Mouse (Mus musculus): ENCODE measurements at regions not wholly inside any gene's neighbourhood (a gene's known extent, or its start where the extent isn't known, plus 50 kb on each side); places are given as distances from the start of the nearest gene placed in this dataset.

DNA sequence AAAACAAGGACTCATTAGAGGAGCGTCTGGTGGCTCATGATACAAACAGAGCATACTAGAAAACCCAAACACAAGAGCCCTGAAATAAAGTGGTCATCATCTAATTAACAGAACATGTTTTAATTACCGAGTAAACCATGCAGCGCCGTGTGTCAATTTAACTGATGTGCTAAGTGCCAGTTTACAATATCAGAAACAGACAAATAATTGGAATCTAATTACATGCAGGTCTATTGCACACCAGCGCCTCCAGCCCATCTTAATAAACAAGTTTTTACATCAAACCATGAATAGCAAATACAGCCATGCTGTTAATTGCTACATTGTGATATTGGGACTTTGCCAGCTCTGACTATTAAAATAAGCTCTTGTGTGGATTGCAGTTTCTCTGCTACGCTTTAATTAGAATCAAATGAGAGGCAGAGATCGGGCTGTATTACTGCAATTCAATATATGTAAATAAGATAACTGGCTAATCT lies 425.3 kb upstream of the Gm765 start:
- DNase-seq (ENCODE audit: low spot score) = no peak

DNA sequence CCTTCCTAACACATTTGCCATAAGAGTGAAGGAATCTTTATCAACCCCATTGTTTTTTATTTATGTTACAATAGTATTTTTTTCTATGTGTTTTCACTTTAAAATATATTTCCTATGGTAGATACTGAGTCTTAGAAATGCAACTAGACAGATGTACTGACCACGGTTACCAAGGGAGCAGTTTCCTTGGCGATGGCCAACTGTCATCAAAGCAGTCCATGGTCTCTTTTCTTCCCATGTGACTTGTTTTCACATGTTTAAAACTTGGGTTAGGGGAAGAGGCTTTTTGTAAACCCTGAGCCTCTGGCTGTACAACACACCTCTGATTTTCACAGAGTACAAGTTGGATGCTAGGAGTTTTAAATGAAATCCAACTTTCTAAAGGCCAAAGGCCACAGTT lies 411.9 kb upstream of the Gm765 start:
- peak; percentile 3 for DNase-seq (ENCODE audit: low spot score)

DNA sequence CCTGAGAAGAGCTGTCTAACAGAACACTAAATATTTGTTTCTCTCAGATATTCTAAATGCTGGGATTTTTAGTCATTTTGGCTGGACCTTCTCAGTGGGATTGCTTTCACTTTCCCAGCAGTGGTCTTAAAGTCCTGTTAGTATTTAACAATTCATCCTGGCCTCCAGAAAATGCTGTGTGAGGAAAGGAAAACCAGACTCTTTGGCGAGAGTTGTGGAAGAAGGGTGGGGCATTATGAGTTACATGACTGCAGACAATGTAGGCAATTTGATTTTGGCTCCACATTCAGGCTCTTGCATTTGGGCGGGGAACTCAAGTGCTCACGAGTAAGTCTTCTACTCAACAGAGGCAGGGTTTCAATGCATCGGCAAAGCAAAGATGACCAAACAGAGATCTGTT lies 406.1 kb upstream of the Gm765 start:
- DNase-seq (ENCODE audit: low spot score) = no peak

DNA sequence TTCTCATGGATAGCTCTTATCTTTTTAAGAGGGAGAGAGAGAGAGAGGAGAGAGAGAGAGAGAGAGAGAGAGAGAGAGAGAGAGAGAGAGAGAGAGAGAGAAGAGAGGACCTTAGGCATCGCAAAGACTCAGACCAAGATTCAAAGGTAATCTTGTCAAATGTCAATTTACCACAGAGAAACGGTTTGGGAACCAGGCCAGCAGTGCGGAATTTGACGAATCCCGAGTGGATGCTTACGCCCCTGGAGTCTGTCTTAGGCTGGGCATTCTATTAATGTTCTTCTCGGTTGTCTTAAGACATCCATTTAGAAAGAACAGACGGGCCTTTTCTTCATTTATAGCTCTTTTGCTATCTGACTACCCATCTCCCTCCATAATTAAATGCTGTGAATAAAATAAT lies 404.4 kb upstream of the Gm765 start:
- no peak for DNase-seq (ENCODE audit: low spot score)

DNA sequence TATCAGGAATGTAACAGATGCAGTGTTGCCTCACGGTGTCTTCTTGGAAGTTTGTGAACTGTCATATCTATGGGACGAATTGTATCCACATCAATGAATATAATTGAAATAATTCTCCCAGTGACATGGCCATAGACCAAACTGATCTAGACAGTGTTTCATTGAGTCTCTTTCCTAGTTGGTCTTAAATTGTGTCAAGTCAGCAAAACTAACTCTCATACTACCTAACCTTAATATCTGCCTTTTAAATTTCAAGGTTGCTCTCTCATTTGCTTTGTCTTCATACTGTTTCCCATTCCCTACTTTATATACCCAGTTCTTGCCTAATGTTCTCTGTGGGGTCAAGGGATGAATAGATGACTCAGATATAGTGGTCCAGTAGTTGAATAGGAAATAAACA lies 397.9 kb upstream of the Gm765 start:
- no peak for DNase-seq (ENCODE audit: low spot score)

DNA sequence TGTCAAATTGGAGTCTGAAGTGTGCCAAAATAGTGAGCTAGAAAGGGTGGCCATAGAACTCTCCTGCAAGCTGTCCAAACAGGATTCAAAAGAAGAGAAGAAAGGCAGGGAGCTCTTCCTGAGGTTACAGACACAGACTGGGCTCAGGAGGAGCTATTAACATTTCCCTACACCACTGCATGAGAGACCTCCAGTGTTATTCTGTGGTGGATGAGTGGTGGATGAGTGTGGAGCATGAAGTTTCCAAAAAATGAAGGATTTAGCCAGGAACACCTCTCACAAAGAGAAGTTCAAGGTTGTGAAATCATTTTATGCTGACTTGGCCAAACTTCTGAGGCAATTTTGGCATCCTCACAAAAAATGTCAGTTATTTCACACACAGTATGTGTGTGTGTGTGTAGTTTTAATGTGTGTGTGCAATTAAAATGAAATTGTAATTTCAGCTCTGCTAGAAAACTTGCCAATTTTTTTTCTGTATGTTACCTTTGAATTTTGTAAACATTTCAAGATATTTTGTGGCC lies 388.5 kb upstream of the Gm765 start:
- DNase-seq (ENCODE audit: low spot score) = no peak

DNA sequence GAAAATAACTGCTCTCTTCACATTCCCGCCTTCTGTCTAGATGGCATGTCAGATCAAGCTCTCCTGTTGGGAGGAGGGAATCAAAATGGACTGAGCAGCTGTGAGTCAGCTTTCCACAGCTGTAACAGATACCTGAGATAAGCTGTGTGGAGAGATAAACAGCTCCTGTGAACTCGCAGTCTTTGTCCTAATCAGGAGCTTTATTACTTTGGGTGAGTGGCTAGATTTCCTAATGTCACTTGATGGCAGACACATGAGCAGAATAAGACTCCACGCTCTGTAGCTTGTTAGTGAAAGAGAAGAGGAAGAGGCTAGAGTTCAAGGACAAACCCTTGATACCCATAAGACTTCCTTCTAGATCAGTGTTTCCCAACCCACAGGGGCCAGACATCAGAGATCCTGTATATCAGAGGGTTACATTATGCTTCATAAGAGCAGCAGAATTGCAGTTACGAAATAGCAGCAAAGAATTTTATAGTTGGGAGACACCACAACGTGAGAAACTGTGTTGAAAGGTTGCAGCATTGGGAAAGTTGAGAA lies 384.1 kb upstream of the Gm765 start:
- no peak for DNase-seq (ENCODE audit: low spot score)

DNA sequence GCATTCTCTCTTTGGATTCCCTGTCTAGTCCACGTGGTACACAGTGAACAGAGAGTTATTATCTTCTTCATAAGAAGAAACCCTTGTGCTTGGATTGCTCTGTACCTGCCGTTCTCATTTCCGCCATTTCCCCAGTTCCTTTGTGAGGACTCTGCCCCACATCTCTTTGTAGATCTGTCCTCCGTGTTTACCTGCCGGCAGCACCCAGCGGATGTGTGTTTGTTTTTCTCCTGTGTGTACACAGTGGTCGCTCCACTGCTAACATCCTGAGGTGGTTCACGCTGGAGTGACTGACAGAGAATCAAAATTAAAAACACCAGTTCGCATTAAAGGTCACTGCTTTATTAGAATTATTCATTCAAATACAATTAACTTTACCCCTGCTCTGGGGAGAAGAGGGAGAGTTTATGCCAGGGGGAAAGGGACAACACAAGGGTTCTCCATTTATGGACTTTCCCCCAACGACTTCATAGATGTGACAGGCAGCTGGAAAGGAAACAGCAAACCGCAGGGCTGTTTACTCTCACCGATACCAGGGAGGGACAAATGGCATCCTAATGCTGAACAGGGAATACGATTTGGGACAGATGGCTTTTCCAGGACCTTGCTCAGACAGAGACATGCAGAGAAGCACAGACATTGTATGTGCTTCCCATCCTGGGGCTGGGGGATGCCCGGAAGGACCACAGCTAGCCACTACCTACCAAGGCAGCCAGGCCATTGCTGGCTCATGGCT lies 362.5 kb upstream of the Gm765 start:
- DNase-seq (ENCODE audit: low spot score) = no peak

DNA sequence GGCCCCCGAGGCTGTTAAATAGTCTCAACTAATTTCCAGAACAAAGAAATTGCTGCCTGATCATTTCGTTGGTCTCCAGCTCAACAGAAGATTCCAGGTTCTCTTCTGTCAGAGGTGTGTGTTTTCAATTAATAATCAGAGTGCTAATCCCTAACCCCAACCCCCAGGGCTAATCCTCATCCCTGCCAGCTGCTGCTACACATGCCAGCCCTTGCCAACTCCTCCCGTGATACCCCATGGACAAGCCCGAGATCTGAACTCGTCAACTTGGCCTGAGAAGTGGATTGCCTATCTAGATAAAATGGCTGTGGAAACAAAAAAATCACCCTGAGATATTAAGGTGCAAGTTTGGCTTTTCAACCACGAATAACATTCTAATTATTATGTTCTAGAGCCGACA lies 355.0 kb upstream of the Gm765 start:
- no peak for DNase-seq (ENCODE audit: low spot score)

DNA sequence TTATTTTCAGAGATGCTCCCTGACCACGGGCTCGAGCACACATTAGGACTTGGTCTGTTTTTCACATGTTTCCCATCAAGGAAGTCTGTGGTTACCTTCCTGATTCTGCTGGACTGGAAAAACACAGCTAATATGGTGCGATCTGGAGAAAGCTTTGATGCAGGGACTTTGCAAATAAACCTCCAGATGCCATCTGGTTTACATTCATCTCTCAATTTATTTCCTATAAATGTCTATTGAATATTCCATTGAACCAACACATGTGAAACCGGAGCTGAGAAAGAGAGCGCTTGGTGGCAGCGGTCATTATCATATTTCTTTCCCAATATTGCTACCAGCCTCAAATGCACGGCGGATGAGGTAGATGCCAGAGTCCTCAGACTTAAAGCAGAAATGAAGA lies 350.9 kb upstream of the Gm765 start:
- DNase-seq (ENCODE audit: low spot score) = no peak

DNA sequence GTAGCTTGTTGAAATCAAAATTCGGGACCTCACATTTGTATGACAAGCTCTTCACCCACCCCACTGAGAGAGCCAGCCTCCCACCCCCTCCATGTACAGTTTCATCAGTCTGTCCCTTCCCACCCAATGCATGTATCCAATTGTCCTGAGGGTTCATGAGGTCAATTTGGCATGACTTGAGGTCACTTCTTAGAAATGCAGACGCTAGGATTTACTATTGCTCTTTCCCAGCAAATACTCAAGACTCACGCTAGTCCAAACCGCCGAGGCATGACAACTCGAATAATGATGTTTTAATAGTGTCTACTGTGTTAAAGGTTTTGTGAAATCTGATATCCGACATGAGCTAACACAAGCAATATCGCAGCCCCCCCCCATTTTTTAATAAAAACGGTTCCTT lies 347.6 kb upstream of the Gm765 start:
- no peak for DNase-seq (ENCODE audit: low spot score)

DNA sequence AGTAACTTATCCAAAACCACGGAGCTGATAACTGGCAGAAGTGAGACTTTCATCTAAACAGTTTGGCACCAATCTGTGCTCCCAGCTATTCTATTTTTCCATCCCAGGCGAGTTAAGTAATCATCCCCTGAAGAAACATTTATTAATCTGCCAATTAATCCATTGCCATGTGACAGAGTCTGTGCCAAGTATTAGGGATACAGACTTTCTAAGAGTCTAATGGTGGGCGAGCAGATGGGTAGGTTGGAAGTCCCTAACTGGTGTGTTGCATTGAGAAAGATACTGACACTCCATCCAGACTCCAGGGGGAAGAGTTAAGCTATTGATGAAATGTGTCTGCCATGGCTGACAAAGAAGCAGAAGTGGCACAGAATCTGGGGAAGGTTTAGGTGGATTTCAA lies 346.8 kb upstream of the Gm765 start:
- no peak for DNase-seq (ENCODE audit: low spot score)

DNA sequence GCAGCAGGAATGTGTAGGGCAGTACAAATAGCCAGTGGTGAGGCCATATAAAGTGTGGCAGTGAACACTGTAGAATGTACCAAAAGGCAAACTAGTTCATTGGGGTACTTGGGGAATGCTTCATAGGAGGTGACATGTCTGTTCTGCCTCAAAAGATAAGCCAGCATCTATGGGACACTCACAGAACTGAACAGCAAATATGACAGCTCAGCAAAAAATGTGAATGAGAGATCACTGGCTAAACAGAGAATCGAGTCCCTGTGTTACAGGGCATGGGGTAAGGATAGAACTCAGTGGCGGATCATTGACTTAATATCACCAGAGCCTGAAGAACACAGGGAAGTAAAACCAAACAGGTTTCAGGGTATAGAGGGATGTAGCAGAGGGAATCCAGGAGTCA lies 346.1 kb upstream of the Gm765 start:
- DNase-seq (ENCODE audit: low spot score) = no peak

DNA sequence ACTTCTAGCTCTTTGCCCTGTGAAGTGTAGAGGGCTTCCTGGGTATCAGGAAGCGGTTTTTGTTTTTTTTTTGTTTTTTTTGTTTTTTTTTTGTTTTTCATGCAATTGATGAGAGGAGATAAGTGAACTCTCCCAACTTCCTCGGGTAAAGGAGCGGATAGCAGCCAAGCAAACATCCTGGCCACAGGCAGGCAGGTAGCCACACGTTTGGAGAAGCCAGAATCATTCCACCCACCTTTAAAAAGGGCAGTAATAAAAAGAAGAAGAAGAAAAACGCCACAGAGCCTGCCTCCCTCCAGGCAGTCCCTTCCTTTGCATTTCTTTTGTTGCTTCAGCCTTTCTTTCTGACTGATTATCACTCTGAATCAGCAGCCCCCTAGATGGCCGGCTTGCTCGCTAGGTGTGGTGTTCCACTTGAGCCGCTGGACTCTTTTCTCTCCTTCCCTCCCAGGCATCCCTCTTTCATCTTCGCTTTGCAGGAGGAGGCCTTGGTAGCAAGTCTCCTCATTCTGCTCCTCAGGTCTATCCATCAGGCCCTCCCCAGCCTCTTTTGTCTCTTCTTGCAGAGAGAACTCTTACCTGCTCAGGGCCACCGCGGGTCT lies 323.9 kb upstream of the Gm765 start:
- DNase-seq (ENCODE audit: low spot score) = no peak

DNA sequence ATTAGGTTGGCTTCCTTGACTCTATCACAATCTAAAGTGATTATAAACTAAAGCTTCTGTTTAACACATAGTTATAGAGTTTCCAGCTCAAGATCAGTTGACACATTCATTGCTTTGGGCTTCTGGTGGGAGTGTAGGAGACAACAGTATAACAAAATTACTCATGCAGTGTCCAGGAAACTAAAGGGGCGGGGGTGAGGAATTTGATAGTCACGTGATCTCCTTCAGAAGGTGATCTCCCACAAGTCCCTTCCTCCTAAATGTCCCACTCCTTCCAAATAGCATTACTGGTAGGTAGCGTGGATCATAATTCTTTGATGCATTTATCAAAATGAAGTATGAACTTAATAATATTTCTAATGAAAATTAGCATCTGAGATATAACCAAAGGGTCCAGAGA lies 309.3 kb upstream of the Gm765 start:
- DNase-seq (ENCODE audit: low spot score) = no peak

DNA sequence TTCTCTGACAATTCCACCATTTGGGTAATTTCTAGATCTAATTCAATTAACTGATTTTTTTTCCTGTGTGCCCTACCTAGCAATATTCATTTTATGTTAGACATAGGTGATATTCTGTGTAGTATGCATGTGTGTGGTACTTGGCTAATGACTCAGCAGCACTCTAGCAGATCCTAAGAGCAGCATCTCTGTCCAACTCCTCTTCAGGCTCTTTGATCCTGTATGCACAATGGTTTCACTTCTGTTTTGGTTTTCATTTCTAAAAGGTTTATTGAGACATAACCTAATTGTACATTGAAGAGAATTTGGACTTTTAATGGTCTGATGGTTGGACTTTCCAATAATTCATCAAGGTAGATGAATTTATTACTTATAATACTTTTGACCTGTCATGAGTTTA lies 308.8 kb upstream of the Gm765 start:
- DNase-seq (ENCODE audit: low spot score) = no peak

DNA sequence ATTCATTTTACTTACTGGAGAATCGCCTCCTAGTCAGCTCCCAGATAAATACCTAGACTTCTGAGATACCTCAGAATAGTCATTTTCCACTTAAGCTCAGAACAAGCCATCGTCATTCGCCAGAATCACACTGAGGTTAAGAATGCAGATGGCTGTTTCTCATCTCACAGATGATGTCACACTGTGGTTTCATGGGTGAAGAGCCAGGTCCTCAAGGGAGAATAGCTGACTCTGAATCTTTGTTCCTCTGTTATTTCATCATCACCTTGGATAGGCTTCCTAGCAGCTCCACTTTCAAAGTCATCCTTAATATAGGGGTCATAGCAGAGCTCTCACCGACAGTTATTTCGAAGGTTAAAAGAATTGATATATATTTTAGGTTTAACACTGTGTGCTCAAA lies 297.8 kb upstream of the Gm765 start:
- no peak for DNase-seq (ENCODE audit: low spot score)

DNA sequence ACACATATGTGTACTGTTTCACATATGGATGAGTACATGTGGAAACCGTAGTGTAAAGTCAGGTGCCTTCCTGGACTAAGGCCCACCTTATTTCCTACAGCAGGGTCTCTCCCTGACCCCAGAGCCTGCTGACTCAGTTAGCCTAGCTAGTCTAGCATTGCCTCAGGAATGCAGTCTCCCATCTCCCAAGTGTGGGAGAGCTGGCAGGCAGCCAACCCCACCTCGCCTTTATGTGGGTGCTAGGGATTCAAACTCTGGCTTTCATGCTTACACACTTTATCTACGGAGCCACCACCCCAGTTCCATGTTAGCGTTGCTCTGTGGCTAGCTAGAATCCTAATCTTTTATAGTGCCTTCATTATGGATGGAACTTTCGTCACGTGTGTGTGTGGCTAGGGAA lies 293.3 kb upstream of the Gm765 start:
- no peak for DNase-seq (ENCODE audit: low spot score)

DNA sequence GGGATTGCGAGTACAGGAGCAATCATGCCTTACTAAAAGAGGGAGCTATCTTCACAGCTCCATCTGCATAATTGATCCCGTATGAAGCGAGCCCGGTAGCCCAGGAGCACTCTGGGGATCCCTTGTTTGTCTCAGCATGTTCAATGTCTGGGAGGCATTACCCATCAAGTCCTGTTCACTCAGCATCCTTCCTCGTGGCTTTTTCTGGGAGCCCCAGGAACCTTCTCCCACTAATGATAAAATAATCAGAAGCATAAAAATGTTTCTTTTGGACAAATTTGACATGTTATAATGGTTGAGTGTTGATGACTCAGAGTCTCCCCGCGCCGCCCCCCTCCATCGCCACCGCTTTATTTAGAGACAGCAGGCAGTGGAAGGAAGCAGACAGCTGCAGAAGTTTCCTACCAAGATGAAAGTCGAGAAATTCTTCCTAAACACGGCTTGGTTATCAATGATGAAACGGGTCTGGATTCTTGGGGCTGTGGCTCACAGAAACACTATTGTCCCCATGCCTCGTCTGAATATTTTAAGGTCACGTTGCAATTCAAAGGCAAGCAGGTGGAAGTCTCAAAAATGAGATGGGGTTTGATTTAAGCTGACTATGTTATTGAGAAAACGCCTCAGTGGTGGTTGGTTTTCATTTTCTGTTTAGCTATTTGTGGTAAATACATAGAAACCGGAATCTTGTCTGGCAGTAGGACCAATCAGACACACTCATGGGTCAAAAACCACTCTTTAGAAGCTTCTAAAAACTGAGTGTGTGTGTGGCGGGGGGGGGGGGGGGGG lies 289.9 kb upstream of the Gm765 start:
- DNase-seq (ENCODE audit: low spot score) = no peak

DNA sequence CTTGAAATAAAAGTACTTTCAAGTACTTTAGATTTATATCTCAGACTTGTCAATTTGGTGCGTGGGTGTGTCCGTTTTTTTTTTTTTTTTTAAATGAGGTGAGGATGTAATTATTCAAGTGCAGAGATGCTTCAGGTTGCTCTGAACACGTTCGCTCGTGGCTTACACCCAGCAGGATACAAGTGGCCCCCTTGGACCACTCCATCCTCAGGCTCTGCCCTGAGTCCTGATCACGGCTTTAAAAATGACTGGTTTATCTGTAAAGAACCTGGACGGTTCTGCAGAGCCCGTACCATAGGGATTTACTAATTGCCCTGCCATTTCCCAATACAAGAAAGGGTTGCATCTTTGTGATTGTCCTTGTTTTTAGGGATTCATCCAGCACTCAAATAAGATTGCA lies 288.7 kb upstream of the Gm765 start:
- no peak for DNase-seq (ENCODE audit: low spot score)

DNA sequence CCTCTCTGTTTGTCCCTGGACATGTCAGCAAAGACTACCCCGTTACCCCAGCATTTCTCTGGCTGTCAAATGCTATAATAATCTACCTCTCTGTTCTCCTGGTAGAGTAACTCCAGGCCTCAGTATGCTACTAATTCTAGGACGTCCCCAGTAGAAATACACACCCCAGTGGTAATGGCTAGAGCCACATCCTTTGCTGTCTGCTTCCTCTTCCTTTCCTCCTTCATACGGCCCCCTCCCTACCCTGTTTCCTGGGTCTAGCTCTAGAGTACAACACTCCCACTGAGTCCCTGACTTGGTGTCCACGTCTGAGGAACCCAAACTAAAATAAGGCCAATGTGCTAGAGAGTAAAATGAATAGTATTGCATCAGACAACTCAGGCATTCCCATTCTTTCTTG lies 287.1 kb upstream of the Gm765 start:
- no peak for DNase-seq (ENCODE audit: low spot score)

DNA sequence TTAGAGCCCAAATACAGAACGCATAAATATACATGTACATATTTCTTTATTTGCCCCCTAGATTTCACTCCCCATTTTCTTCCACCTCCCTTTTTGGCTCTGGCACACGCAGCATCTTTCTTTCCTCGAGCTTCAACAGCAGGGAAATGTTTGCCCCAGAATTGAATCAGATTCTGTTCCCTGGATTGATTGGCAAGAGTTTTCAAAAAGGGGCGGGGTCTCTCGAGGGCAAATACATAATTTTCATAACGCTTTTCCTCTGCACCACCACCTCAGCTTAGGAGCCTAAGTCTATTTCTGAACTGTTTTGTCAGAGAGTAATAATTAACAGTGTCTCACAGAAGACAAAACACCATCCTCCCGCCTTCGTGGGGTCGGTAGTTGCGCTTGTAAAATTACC lies 283.9 kb upstream of the Gm765 start:
- DNase-seq (ENCODE audit: low spot score) = no peak
